Mouse (Mus musculus): Measurements from ENCODE around the gene 4931408C20Rik. TPM values are rescaled to one million over a fixed set of nuclear protein-coding genes. Genes with fewer than 3 reads are reported as not detected.

4931408C20Rik gene
- not detected in 2 replicates for total RNA-seq (2015)
- 0.27 TPM in 1 of 2 replicates, not detected in the other for total RNA-seq (2017)

DNA sequence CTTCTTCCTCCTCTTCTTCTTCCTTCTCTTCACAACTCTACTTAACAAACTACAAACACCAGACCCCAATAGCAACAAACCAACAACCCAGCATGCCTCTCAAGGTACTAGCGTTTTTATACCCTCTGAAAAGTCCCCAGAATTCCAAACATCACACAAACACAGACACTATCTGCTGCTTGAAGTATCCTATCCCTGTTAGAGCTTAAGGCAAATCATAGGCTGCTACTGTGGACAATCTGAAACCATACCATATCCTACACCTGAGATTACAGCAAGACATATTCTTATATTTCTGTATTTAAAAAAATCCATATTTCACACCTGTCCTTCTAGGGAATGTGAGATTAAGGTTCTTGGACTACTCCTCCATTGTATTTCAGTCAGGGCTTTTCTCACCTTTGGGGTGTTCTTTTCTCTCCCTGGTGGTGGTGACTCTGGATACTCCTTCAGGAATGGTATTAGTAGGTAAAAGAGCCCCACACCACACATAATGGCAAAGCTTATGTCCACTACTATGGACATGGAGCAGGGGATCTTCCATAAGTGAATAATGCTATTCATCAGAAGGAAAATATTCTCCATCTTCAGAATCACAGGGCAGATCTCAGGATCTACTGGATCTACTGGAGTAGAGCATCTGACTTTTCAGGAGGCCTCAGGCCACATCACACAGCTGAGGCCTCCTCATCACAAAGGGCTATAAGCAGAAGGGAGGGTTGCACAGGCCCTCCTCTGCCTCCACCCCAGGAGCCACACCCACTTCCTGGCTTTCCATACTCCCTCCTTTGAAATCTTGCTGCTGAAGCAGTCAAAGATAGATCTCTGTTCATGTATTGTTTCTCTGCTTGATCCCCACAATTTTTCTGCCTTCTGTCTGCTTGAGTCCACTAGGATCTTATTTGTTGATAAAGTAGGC is at the start of gene 4931408C20Rik:
Gene 4931408C20Rik (minus strand): TSS at position 619 of the 919 bp plus-strand sequence.
- peak; percentile 80 for ATAC-seq (replicated peaks; ENCODE audit: poor library complexity)

DNA sequence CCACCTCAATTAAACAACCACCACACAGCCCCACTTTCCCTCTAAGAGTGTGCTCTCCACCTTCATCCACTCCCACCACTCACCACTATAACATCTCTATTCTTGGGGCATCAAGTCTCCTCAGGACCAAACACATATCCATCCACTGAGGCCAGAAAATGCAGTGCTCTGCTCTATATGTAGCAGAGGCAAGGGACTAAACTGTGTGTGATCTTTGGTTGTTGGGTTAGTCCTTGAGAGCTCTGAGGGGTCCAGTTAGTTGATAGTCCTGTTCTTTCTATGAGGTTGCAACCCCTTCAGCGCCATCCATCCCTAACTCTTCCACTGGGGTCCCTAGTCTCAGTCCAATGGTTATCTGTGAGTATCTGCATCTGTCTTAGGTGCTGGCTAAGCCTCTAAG is 666 bp upstream of the 4931408C20Rik start:
- ATAC-seq (replicated peaks; ENCODE audit: poor library complexity): peak; percentile 24

DNA sequence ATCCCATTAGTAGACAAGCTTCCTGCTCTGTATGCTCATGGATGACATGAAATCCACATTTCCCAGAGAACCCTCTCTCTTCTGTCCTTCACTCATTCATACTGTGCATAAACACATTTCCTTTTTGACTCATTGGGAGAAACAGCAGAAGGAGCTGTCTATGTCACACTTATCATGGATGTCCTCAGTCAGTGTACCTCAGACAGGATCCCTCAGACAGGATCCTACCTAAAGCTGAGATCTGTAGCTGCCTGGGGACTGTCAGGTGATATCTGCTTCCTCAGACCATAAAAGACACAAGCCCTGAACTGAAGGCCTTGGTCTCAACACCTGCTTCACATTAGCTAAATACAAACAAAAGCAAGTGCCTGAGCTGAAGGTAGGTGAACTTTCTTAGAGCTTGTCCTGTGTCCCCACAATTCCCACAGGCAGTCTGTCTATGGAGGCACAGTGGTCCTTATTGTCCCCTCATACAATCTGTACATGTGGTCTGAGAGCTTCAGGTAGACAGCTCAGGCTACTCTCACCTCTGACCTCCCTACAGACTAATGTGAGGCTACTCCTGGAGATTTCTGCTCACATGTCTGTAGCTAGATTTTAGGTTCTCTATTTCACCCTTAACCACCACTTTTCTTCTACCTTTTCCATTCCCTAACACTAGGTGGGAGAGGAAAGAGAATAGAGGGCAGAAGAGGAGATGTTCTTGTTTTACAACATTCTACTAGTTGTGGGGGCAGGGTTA is 1.1 kb downstream of the 4931408C20Rik start:
- peak; percentile 41 for ATAC-seq (replicated peaks; ENCODE audit: poor library complexity)

- no peak for ATAC-seq (replicated peaks; ENCODE audit: poor library complexity)
Measured at GRCm38 (mm10) chr1:26685383-26685782, 1.9 kb downstream of the 4931408C20Rik start.

- no peak for ATAC-seq (replicated peaks; ENCODE audit: poor library complexity)
Measured at GRCm38 (mm10) chr1:26649704-26650388, 37.4 kb downstream of the 4931408C20Rik start.

GRCm38 (mm10) chr1:26636051-26636450 is 51.2 kb downstream of the 4931408C20Rik start:
- ATAC-seq (replicated peaks; ENCODE audit: poor library complexity): no peak
